Mouse (Mus musculus) A20 (cell line): ENCODE measurements around the gene Setd1a.
A peak's percentile ranks its signal among the peaks of the same experiment; 100 is the strongest.
"Not testable (repeated sequence)": the region's sequence is repeated elsewhere in the genome, so short reads cannot be mapped to it uniquely, and the experiment has no call there.

Experiments used
- DNase-seq: peaks from one replicate; pipeline ENCODE4 v3.0.0-alpha.2; 2011; ENCODE audit warnings: low read depth, low spot score

The Setd1a gene

GRCm38 (mm10) chr7:127776426-127776825 lies at the start of gene Setd1a:
Setd1a (plus strand) TSS chr7:127776670.
- peak; percentile 85 for DNase-seq

DNA sequence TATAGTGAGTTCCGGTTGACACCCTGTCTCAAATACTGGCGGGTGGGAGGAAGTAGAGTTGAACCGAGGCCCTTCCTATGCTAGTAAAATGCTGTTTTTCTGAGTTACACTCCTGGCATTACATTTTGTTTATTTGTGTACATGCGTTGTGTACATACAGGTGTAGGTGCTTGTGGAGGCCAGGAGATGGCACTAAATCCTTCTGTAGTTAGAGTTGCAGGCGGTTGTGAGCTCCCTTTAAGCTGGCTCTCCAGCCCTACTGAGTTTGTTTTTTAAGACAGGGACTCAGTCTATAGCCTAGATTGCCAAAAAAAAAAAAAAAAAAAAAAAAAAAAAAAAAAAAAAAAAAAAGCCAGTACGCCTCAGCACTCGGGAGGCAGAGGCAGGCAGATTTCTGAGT lies 48.6 kb upstream of the Setd1a start:
- peak; percentile 58 for DNase-seq

DNA sequence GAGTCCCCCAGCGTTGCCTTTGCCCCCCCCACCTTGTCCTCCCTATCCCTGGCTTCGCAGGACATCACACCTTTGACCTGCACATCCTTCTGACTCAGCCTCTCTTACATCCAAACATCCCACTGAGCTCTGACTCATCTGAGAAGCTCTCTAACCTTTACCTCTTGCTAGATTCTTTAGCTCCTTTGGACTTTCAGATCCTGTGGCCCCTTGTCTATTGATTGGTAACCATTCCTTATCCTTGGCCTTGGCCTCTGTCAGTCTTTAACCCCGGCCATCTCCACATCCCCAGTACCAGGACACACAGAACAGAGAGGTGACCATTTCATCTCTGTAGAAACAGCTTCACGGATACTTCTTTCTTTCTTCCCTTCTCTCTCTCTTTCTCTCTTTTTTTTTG lies 46.3 kb upstream of the Setd1a start:
- no peak for DNase-seq

DNA sequence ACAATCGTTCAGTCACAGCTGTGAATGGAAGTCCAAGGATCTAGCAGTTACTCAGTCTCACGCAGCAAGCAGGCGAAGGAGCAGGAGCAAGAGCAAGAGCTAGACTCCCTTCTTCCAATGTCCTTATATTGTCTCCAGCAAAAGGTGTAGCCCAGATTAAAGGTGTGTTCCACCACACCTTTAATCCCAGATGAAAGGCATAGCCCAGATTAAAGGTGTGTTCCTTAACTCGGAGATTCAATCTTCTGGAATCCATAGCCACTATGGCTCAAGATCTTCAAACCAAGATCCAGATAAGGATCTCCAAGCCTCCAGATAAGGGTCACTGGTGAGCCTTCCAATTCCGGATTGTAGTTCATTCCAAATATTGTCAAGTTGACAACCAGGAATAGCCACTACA lies 44.4 kb upstream of the Setd1a start, which contains the start of gene Ctf2:
TSS of gene Ctf2 (minus strand) at position 101 of the 400 bp plus-strand sequence.
- DNase-seq = not testable (repeated sequence)

GRCm38 (mm10) chr7:127744366-127745045 lies 32.0 kb upstream of the Setd1a start, which contains the start of gene Fbxl19:
Fbxl19 (plus strand) TSS chr7:127744543.
- peak; percentile 86 for DNase-seq

GRCm38 (mm10) chr7:127745251-127745651 lies 31.2 kb upstream of the Setd1a start:
- DNase-seq = peak; percentile 96

DNA sequence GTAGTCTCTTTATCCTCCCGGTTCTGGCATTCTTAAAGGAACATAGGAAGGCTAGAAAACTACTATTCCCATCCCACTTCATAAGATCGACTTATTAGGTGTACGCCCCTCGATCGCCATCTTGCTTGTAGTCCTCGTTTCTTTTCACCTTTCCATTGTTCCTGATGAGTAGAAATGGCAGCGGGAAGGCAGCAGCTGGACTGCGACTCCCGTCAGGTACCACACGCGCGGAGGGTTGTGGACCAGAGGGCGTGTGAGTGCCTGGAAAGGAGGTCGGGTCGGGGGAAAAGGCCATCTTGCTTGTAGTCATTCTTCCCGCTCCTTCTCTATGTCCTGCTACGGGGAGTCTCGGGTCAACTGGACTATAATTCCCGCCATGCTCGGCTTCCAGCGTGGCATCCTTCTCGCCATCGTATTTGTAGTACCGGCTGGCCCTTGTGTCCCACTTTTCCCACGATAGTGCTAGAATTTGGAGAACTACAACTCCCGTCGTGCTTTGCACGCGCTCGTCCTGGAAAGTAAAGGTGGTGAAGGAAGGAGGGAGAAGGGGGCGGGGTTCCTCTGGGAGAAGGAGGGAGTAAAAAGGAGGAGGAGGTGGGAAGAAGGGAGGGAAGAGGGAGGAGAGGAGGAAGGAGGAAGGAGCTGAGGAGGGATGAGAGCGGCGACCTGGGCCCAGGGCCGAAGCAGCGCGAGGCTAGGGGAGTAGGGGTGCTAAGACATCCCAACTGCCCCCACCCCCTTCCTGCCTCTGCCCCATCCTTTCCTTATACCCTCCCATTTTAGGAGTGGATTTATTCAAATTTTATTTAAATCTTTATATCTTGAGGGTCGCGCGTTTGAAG lies 30.6 kb upstream of the Setd1a start:
- DNase-seq = peak; percentile 92

GRCm38 (mm10) chr7:127746494-127747491 lies 29.7 kb upstream of the Setd1a start:
- peak; percentile 33 for DNase-seq

DNA sequence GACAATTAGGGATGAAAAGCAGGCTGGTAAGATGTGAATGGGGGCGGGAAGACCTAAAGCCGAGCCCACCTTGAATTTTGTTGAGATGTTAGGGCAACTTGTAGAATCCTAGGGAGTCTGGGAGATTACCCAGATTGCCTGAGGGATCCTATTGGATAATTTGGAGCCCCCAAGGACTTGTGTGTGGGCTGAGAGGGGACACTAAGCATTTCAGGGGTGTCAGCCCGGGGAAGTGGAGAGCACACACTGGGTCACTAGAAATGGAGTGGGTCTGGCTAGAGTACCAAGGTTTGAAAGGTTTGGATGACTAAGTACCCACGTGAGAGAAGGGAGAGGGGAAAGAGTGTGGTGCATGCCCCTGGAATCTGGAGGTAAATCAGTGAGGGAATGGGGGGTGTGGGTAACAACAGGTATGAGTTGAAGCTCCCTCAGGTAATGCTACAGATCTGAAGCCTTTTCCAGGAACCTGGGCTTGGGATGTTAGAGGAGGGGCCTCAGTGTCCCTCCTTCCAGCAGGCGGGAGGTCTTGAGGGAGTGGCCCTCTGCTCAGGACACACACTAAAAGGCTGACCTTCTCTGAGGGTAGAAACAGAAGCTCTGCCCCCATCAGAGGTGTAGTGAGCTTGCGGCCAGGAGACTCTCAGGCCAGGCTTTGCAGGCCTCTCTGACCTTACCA lies 28.8 kb upstream of the Setd1a start:
- no peak for DNase-seq

GRCm38 (mm10) chr7:127748235-127748560 lies 28.3 kb upstream of the Setd1a start:
- DNase-seq = no peak

GRCm38 (mm10) chr7:127750131-127751127 lies 26.0 kb upstream of the Setd1a start:
- no peak for DNase-seq

GRCm38 (mm10) chr7:127751619-127752018 lies 24.9 kb upstream of the Setd1a start:
- no peak for DNase-seq

DNA sequence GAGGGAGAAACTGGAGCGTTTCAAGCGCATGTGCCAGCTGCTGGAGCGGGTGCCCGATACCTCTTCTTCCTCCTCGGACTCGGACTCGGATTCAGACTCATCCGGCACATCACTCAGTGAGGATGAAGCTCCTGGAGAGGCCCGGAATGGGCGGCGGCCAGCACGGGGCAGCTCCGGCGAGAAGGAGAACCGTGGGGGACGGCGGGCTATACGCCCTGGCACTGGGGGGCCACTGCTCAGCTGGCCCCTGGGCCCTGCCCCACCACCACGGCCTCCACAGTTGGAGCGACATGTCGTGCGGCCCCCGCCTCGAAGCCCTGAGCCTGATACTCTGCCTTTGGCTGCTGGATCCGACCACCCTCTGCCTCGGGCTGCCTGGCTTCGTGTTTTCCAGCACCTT lies 24.4 kb upstream of the Setd1a start:
- DNase-seq = no peak

- no peak for DNase-seq
Measured at GRCm38 (mm10) chr7:127753158-127753557, 23.3 kb upstream of the Setd1a start.

DNA sequence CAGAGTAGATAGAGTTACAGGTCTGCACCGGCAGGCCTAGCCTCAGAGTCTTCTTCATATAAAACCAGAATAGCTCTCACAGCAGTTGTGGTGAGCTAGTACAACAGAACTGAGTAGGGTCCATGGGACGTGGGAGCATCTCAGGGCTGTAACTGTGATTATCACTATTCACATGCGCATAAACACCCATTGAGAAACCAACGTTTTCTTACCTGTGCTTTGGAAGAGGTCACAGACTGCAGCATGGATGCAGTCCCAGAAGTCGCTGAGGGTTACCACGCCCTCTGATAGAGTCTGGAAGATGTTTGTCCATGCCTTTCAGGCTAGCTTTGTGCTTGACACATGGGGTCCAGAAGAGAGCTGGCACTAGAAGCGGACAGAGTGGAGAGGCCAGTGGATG lies 22.7 kb upstream of the Setd1a start:
- no peak for DNase-seq

DNA sequence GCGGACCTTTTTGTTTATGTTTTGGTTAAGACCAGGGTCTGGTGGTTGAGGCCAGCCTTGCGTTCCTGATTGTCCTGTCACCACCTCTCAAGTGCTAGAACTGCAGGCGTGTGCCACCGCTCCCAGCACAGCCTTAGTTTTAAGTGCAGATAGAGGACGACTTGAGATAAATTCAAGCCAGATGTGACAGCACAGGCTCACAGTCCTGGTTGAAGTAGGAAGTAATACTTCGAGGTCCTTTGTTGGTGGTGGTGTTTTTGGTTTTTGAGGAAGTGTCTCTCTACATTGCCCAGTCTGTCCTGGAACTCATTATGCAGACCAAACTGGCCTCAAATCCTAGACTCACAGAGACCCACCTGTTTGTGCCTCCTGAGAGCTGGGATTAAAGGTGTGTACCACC lies 16.8 kb upstream of the Setd1a start:
- peak; percentile 46 for DNase-seq

- DNase-seq = no peak
Measured at GRCm38 (mm10) chr7:127760478-127760877, 16.0 kb upstream of the Setd1a start.

- peak; percentile 61 for DNase-seq
Measured at GRCm38 (mm10) chr7:127761026-127761425, 15.4 kb upstream of the Setd1a start.

GRCm38 (mm10) chr7:127763642-127764041 lies 12.8 kb upstream of the Setd1a start:
- peak; percentile 73 for DNase-seq

GRCm38 (mm10) chr7:127765756-127766155 lies 10.7 kb upstream of the Setd1a start:
- DNase-seq = no peak
